Mouse (Mus musculus): ENCODE measurements around the gene Cars2.
A peak's percentile ranks its signal among the peaks of the same experiment; 100 is the strongest.
"Not testable (repeated sequence)": the region's sequence is repeated elsewhere in the genome, so short reads cannot be mapped to it uniquely, and the experiment has no call there.

The Cars2 gene

GRCm38 (mm10) chr8:11512711-11513110 lies 37.9 kb downstream of the Cars2 start:
- no peak for DNase-seq (ENCODE audit: low spot score)

GRCm38 (mm10) chr8:11510971-11511370 lies 39.6 kb downstream of the Cars2 start:
- no peak for DNase-seq (ENCODE audit: low spot score)

- no peak for DNase-seq (ENCODE audit: low spot score)
These were observed 41.7 kb downstream of the Cars2 start for GRCm38 (mm10) chr8:11508880-11509279.

GRCm38 (mm10) chr8:11506802-11507201 lies 43.8 kb downstream of the Cars2 start:
- DNase-seq (ENCODE audit: low spot score): peak; percentile 59

GRCm38 (mm10) chr8:11506074-11506473 lies 44.5 kb downstream of the Cars2 start:
- no peak for DNase-seq (ENCODE audit: low spot score)

GRCm38 (mm10) chr8:11503476-11504232 lies 46.9 kb downstream of the Cars2 start:
- DNase-seq (ENCODE audit: low spot score): no peak

- DNase-seq (ENCODE audit: low spot score): no peak
These were observed 51.6 kb downstream of the Cars2 start for GRCm38 (mm10) chr8:11498786-11499485.

- no peak for DNase-seq (ENCODE audit: low spot score)
These were observed 52.3 kb downstream of the Cars2 start for GRCm38 (mm10) chr8:11498281-11498680.

- DNase-seq (ENCODE audit: low spot score): peak; percentile 91
These were observed 53.3 kb downstream of the Cars2 start, which contains the start of gene Naxd for GRCm38 (mm10) chr8:11497017-11497990. Gene Naxd, plus strand, starts transcription at chr8:11497506.

GRCm38 (mm10) chr8:11492340-11492739 lies 58.2 kb downstream of the Cars2 start:
- DNase-seq (ENCODE audit: low spot score): not testable (repeated sequence)

GRCm38 (mm10) chr8:11487229-11487628 lies 63.4 kb downstream of the Cars2 start:
- no peak for DNase-seq (ENCODE audit: low spot score)

- peak; percentile 80 for DNase-seq (ENCODE audit: low spot score)
These were observed 64.4 kb downstream of the Cars2 start for GRCm38 (mm10) chr8:11486142-11486541.

- no peak for DNase-seq (ENCODE audit: low spot score)
These were observed 68.0 kb downstream of the Cars2 start for GRCm38 (mm10) chr8:11482537-11482936.

GRCm38 (mm10) chr8:11481876-11482275 lies 68.7 kb downstream of the Cars2 start:
- no peak for DNase-seq (ENCODE audit: low spot score)

GRCm38 (mm10) chr8:11479591-11479990 lies 71.0 kb downstream of the Cars2 start:
- no peak for DNase-seq (ENCODE audit: low spot score)

GRCm38 (mm10) chr8:11478807-11479527 lies 71.6 kb downstream of the Cars2 start:
- DNase-seq (ENCODE audit: low spot score): no peak

GRCm38 (mm10) chr8:11477811-11478761 lies 72.5 kb downstream of the Cars2 start, which contains the start of gene Rab20:
Gene Rab20, minus strand, starts transcription at chr8:11478710.
- peak; percentile 83 for DNase-seq (ENCODE audit: low spot score)

GRCm38 (mm10) chr8:11477178-11477553 lies 73.4 kb downstream of the Cars2 start:
- DNase-seq (ENCODE audit: low spot score): no peak

GRCm38 (mm10) chr8:11476338-11477177 lies 74.0 kb downstream of the Cars2 start:
- peak; percentile 70 for DNase-seq (ENCODE audit: low spot score)

All from urinary bladder, postnatal 14 days (tissue).